Mouse (Mus musculus) retina, adult 2 months (tissue): ENCODE measurements around the gene Kcnj9.

Experiments
- DNase-seq: peaks from one replicate; pipeline ENCODE4 v3.0.0-alpha.2; 2012; ENCODE audit warnings: low read depth, low spot score

The Kcnj9 gene

DNA sequence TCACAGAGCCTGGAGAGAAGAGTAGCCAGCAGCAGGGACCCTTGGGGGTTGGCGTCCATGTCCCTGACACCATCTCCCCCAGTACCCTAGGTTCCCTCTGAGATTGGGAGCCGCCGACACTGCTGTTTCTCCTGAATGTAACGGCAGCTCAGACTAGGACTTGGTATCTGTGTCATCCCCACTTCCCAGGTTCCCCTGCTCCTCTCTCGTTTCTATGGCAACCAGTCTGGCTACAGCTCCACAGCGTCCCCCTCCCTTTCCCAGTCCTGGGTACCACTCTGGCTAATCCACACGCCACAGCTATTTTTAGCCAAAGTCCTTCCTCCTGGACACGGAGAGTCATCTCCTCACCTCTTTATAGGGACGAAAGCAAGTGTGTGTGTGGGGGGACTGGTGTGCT lies at the start of gene Kcnj9:
Kcnj9 (minus strand) TSS at position 188 of the 400 bp plus-strand sequence.
- peak; percentile 59 for DNase-seq

DNA sequence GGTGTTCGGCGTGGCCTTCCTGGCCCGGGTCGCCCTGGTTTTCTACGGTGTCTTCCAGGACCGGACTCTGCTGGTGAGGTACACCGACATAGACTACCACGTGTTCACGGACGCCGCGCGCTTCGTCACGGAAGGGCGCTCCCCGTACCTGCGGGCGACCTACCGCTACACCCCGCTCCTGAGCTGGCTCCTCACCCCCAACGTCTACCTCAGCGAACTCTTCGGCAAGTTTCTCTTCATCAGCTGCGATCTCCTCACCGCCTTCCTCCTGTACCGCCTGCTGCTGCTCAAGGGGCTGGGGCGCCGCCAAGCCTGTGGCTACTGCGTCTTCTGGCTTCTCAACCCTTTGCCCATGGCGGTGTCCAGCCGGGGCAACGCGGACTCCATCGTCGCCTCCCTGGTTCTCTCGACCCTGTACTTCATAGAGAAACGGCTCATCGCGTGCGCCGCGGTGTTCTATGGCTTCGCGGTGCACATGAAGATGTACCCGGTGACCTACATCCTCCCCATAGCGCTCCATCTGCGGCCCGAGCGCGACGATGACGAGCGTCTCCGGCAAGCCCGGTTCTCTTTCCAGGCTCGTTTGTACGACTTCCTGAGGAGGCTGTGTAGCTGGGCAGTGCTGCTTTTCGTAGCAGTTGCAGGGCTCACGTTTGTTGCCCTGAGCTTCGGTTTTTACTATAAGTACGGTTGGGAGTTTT lies 47.8 kb upstream of the Kcnj9 start:
- DNase-seq: no peak

DNA sequence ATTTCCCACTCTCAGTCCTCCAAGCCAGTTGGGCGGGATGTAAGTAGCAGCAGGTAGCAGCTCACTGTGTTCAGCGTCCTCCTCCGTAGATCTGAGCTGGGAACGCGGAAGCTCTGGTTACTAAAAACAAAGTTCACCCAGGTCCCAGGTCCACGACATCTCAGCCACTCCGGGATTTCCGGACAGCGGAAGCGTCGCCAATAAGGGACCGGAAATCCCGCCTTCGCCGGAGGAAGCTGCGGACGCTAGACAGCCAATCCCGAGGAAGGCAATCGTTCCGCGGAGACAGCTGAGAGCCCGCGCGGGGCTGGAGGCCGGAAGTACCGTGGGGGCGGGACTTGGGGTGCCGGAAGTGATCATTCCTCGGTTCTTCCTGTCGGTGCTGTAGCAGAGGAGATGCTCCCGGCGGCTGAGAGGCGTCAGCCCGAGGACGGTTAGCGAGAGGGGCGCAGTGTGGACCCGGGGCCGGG lies 47.1 kb upstream of the Kcnj9 start, which contains the start of gene Pigm:
Pigm (plus strand) TSS at position 349 of the 470 bp plus-strand sequence.
- DNase-seq: peak; percentile 96

DNA sequence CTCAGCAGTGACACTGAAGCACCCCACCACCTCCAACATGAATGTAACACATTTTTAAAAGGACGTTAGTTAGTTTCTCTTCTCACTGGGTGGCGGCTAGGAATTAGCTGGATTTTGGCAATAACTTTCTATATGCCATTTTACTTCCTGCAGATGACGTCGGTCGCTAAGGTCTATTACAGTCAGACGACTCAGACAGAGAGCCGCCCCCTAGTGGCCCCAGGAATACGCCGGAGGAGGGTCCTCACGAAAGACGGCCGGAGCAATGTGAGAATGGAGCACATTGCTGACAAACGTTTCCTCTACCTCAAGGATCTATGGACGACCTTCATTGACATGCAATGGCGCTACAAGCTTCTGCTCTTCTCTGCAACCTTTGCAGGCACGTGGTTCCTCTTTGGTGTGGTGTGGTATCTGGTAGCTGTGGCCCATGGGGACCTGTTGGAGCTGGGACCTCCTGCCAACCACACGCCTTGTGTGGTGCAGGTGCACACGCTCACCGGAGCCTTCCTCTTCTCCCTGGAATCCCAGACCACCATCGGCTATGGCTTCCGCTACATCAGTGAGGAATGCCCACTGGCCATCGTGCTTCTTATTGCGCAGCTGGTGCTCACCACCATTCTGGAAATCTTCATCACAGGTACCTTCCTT lies 39.8 kb upstream of the Kcnj9 start:
- DNase-seq: no peak

DNA sequence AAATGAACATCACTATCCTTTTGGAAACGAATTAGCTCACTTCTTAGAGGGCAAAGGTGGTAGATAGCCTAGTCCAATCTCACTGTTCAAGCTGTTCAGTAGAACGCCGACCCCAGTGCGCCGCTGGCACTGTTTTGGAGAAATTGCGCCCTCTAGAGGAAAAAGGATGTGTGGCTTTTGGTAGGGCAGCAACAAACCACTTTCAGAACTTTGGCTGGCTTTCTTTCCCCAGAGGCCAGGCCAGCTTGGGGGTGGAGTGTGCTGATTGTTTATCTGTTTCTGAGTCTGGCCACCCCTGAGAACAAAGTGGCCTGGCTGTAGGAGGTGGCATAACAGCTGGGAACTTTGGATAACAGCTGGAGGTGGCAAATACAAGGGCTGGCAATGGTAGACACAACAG lies 35.6 kb upstream of the Kcnj9 start:
- DNase-seq: no peak

DNA sequence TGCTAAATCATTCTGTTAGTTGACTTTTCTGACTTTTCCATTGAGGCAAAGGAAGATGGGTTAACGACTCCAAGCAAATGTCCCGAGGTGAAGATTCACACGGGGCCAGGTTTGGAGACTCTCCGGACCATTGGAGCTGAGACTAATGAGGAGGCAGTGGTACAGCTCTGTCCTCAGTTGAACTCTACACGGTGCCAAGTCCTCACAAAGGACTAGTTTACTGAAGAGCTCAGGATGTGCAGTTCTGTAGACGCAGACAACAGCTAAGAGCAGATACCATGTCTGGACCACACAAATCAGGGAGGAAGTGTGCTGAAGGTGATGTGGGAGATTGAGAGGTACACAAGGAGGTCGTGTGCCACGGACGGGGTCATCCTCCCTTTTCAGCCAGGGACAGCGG lies 29.2 kb upstream of the Kcnj9 start:
- no peak for DNase-seq

DNA sequence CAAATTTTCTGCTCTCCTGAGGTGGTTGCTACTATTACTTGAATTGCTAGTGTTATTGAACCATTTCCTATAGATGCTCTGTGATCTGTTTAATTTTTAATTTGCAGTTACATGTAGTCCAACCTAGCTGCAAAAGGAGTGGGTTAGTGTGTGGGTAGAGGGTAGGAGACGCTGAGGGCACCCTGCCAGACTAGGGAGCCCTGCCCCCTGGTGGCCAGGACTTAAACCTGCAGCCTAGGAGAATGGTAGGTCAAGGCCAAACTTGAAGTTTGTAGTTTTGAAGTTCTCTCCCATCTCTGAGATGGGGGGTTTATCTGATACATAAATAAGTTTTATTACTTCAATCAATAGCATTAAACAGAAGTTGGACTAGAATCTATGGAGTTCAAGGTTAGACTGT lies 28.4 kb upstream of the Kcnj9 start:
- DNase-seq: no peak

DNA sequence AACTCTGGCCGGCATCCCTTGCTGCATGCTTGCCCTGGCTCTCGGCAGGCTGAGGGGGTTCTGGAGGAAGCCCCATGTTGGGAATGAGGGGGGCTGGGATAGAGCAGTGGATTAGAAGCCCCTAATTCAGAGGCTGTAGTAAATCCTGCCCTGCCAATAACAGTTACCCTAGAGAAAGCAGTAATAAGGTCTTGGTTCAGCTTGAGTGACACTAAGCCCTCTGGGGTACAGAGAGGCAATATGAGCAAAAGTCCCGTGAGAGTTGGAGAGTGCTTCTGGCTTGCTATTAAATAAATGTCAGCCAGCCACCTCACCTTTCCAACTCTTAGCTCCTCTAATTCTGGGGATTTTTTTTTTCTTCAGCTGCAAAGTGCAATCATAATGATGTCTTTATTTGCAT lies 26.2 kb upstream of the Kcnj9 start:
- DNase-seq: no peak

DNA sequence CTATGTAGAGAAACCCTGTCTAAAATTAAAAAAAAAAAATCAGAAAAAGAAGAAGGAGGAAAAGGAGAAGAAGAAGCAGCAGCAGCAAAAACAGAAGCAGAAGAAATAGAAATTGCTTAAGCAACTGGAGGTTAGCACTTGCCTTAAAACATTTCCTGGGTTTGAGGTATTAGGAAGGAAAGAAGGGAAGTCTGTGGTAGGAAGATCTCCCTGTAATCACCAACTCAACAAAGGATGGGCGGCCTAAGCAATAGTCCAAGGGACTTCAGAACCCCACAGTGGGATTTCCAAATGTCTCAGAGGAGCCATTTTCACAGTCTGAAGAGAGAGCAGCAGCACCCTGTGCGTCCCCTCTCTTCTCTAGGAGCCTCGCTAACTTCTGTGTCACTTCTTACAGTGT lies 23.3 kb upstream of the Kcnj9 start:
- DNase-seq: no peak

DNA sequence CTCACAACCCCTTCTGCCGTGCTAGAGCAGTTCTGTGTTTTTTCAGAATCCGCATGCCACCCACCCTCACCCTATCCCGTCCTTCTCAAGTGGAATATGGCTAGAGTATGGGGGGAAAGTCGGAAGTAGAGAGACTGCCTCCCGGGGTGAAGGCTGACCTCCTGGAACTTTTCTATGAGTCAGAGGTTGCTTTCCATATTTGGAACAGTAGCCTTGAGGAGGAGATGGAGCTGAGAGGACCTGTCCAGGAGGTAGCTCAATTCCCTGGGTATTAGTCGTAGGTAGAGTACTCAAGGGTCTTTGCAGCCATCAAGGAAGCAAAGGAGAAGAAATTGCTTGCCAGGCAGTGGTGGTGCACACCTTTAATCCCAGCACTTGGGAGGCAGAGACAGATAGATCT lies 22.9 kb upstream of the Kcnj9 start:
- no peak for DNase-seq

DNA sequence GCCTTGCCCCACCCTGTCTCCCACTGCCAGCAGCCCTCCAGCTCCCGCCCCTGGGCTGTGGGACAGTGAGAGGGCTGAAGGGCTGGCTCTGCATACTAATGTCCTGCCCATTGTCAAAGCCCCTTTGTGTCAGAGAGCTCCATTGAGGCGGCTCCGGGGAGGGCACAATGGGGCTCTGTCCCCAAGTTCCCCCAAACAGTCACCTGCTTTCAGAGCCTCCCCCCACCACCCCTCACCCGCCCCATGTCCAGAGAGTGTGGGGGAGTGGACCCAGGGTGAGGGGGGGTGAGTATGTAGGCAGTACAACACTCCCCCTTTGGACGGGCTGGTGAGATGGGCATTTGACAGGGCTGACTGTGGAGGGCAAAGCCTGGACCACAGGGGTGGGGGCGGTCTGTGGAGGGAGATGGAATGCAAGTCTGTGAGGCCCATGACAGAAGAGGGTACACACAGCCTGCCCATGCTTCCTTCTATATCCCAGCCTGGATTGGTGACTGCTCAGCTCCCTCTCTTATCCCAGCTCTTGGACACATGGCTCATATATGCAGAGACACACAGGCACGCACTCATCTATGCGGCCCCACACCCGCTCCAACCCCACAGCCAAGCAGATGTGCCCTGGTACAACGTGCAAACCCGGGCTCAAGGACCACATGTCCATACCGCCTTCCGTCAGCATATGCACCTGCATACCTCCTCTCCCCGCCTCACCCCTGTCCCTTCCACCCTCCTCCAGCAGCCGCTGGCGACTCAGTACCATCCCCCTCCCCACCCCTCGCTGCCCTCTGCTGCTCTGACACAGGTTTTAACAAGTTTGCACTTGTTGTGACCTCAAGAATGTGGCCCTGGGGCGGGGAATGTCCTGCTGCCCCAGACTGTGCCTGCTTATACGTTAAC lies 21.0 kb upstream of the Kcnj9 start:
- DNase-seq: no peak

DNA sequence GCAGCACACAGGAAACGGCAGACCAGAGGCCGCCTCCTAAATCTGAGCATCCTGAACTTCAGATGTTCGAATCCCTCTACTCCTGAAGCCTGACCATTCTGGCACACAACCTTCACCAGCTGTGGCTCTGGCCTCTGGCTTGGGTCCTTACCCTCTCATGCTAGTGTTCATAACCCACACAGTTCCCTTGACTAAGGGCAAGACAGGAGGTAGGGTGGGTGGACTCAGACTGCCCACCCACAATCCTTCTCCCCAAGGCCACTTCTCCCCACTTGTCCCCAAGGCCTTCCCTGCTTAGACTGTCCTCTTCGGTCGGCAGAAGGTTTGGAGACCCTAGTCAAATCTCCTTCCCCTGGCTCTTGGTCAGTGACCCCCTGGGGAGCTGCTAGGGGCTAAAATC lies 20.4 kb upstream of the Kcnj9 start:
- DNase-seq: no peak

DNA sequence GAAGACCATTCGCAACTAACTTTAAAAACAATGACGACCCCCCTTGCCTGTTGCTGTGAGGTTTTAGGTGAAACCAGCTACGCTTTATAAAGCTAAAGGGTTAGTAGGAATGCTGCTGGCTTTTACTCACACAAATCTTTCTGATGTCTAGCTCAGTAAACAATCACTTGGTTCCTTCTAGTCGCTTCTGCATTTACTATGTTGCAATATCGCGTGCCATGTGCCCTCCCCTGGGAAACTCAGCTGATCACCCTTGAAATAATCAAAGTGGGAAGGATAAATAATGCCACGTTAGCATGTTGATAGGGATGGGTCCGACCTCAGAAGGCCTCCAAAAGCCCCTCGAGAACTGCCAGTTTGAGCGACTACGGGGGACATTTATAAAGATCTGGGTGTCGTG lies 18.3 kb upstream of the Kcnj9 start:
- DNase-seq: no peak

DNA sequence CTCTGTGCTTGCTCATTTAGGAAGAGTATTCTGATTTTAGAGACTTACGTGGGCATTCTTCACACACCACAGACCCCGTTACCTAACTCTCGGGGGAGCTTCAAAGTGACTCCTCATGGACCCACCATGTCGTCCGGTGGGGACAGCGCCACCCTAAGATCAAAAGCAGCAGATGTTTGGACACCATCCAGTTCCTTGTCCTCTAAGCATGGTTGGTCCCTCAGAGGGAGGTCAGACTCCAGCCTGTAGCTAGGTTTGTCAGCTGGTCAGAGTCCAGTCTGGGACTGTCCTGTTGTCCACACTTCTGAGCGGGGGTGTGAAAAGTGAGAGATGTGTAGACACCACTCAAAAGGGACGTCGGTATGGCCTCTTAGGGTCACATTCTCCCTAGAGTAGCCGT lies 17.6 kb upstream of the Kcnj9 start:
- DNase-seq: no peak

DNA sequence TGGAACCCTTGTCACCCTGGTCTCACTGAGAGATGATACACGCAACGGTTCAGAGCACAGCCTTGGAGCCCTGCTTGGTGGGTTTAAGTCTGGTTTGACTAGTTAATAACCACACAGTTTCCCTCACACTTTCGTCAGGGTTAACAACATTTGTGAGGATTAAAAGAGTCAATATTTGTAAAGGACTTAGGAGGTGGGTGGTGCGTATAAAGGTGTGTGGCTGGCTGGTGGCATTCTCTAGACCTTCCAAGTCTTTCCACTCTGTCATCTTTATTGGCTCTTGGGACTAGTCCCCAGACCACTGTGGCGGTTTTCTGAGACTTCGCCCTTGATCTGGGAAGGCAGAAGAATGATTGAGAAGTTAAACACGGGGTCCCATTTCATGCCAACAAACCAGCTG lies 15.7 kb upstream of the Kcnj9 start:
- DNase-seq: no peak

DNA sequence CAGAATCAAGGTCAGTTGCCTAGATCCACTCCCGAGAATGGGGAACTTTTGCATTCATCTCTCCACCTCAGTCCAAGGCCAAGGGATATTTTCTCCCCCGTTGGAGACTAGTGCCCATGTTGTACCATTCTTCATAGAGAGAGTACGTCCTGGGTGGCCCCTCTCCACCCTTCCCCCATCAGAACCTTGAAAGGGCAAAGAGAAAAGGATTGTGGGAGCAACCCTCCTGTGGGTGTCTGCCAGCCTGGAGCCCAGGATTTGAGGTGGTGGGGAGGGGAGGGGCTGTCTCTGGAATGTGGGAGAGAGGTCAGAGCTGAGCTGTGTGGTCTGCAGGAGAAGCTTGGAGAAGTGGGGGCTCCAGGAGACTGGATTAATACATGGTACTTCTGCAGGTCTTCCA lies 14.8 kb upstream of the Kcnj9 start:
- no peak for DNase-seq

DNA sequence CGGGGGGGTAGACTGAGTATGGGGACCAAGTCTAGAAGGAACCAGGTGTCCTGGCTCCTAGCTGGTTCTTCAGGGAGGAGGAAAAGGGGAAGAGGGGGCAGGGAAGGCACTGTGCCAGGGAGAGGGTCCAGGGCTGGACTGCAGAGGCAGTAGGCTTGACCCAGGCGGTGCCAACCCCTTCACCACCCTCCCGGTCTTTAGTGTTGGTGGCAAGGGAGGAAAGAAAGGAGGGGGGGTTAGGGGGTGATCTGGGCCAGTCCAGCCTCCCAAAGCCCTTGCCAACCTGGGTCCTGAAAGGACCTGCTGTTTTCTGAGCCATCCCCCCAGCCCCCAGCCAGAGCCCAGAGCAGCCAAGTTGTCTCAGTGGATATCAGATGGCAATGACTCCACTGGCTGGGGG lies 13.6 kb upstream of the Kcnj9 start:
- no peak for DNase-seq

DNA sequence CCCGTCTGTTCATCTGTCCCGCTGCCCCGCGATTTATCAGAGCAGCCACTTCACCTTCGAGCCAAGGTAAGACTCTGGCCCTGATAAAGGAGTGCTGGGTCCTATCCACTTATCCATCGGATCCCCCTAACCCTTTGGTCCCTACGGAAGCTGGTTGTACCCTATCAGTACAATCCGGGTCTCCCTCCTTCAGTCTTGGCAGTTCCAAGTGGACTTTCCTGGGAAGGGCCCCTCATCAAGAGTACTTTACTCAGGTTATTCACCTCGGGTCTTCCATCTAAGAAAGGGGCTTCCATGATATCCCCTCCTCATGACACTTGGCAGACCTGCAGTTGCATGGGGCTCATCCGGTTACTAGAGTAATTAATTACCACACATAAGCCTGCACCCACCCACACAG lies 12.3 kb upstream of the Kcnj9 start:
- no peak for DNase-seq

DNA sequence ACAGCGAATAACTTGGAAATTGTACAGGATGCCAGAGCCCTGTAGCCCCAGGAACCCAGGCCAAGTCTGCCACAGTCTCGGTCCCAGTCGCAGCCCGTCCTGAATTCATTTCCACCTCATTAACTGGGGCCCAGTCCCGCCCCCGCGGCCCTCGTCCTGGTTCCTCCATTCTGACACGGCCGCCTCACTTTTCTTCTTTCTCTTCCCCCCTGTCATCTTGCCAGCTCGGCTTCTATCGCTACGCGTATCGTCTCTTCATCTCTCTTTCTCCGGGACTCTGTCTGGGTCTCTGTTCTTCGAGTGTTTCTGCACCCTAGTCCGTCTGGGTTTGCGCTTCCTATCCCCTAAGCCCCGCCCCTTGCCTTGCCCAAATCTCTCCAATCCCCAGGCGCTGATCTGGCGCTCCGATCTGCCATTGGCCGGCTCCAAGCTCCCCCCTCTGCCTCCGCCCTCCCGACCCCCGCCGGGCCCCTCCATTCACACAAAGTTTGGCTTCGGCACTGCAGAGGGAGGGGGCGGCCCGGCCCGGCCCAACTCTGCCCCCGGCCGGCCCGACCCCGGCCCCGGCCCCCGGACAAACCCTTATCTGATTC lies 11.7 kb upstream of the Kcnj9 start, which contains the start of gene Kcnj10:
Kcnj10 (plus strand) TSS at position 482 of the 593 bp plus-strand sequence.
- DNase-seq: peak; percentile 66

DNA sequence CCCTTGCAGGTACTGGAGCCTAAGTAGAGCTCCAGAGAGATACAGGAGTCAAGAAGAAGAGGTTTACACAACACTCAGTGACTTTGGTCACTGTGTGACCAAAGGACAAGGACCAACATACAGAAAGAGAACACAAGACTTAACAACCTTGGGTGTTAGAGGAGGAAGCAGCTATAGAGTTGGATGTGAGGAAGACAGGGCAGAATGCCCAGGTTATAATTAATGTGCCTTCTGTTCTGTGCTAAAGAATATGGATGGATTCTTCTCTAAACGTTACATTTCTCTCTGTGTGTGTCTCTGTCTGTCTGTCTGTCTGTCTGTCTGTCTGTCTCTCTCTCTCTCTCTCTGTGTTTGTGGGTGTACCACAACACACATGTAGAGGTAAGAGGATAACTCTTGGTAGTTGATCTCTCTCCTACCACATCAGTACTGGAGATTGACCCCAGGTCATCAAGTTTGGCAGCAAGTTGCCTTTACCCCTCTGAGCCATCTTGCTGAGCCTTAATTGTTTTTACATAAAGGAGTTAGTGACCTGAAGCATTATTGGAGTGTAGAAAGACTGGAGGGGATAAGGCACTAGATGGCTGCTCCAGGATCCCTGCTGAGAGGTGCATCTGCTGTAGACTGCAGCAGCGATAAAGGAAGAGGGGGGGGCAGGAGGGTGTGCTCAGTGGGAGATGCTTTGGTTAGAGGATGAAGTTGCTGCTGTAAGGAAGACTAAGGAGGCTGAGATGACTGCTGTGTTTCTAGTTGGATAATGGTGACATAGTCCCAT lies 8.5 kb upstream of the Kcnj9 start:
- no peak for DNase-seq

DNA sequence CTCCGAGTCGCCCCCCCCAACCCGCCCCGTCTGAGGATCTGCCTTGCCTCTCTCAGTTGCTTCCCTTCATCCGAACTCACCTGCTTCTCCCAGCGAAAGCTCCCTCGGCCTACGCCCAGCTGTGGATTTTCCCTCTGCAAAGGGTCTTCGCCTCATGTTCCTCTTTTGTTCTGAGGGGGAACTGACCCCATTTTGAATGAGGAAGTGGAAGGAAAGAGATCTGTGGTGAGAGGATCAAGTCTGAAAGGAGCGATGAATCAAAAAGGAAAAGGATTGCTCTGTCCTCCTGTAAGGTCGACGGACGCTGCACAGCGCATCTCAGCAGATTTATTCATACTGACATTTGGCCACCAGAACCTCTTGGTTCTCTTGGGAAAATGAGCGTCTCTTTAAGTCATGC lies 6.7 kb upstream of the Kcnj9 start:
- no peak for DNase-seq
